Mouse (Mus musculus) forebrain, embryonic 11.5 days (tissue): Measurements from ENCODE around the gene Tspyl1. TPM values are rescaled to one million over a fixed set of nuclear protein-coding genes. Genes with fewer than 3 reads are reported as not detected.

Experiments used
- ATAC-seq: fragments of 200-750 bp; cut with Nextera tagmentation; replicated peaks from 2 replicates; pipeline ENCODE4 v1.8.0; 2017; ENCODE audit warnings: moderate TSS enrichment; ENCODE audit not compliant: low FRiP score
- DNase-seq: peaks from one replicate; pipeline ENCODE4 v3.0.0-alpha.2; 2017; ENCODE audit warnings: low spot score
- H3K27ac ChIP-seq: fragments of 300-500 bp; sonication (generic); 2 replicates; pipeline ENCODE4 v1.5.1; 2014; ENCODE audit warnings: low read depth, low read length
- H3K27me3 ChIP-seq: fragments of 300-500 bp; sonication (generic); 2 replicates; pipeline ENCODE4 v1.6.1; 2014; ENCODE audit warnings: mild to moderate bottlenecking, low read length, mixed read lengths; ENCODE audit not compliant: control insufficient read depth, insufficient read depth
- H3K36me3 ChIP-seq: fragments of 300-500 bp; sonication (generic); 2 replicates; pipeline ENCODE4 v1.6.1; 2014; ENCODE audit warnings: mild to moderate bottlenecking, low read length, moderate library complexity, mixed read lengths; ENCODE audit not compliant: control insufficient read depth, insufficient read depth
- H3K4me1 ChIP-seq: fragments of 300-500 bp; sonication (generic); replicated peaks from 2 replicates; pipeline ENCODE4 v1.6.1; 2014; ENCODE audit warnings: low read length, mixed read lengths; ENCODE audit not compliant: control insufficient read depth, insufficient read depth
- H3K4me2 ChIP-seq: fragments of 300-500 bp; sonication (generic); 2 replicates; pipeline ENCODE4 v1.6.1; 2014; ENCODE audit warnings: low read depth, mild to moderate bottlenecking, low read length, moderate library complexity, mixed read lengths; ENCODE audit not compliant: severe bottlenecking
- H3K4me3 ChIP-seq: fragments of 300-500 bp; sonication (generic); 2 replicates; pipeline ENCODE4 v1.5.1; 2014; ENCODE audit warnings: low read depth, low read length
- H3K9ac ChIP-seq: fragments of 300-500 bp; sonication (generic); 2 replicates; pipeline ENCODE4 v1.6.1; 2014; ENCODE audit warnings: low read length
- H3K9me3 ChIP-seq: fragments of 300-500 bp; sonication (generic); 2 replicates; pipeline ENCODE4 v1.6.1; 2016; ENCODE audit warnings: low read length, mixed read lengths; ENCODE audit not compliant: control insufficient read depth
- WGBS: fragments of 180-500 bp; shearing (Covaris S2); extraction: QIAGEN DNeasy Blood & Tissue Kit; methylation state at CpG from one replicate; pipeline ENCODE4 v1.1.7; 2014; 5-methylcytosine and 5-hydroxymethylcytosine counted together
- polyA plus RNA-seq: library from polyadenylated mRNA; unstranded; fragments of >200 nt; fragmentation: Nextera tagmentation; extraction: Ambion mirVana; gene quantifications from 2 replicates; pipeline ENCODE4 v1.2.1, GENCODE M21; 2014

Tspyl1 gene
- polyA plus RNA-seq, 1 experiment from 2014 or later, result 68.6 TPM

GRCm38 (mm10) chr10:34296911-34297298 lies 14.9 kb downstream of the Tspyl1 start:
- Histone ChIP-seq H3K36me3 (no peaks in the 10 kb centered on the region), H3K9me3 (no peaks in the 10 kb centered on the region), H3K4me1 (peaks cover 16% of the 10 kb centered on the region; the same call in 1 of the 2 replicates), H3K27ac (peak overlapping the region; percentile 64; the same call in 1 of the 2 replicates), H3K27me3 (no peaks in the 10 kb centered on the region), H3K4me2 (peak overlapping the region; percentile 61), H3K4me3 (peak overlapping the region; percentile 73), H3K9ac (peak overlapping the region; percentile 65)
- ATAC-seq (peak; percentile 26), DNase-seq (no peak)
- WGBS, result 4% methylated on average over 13 of the region's 13 CpGs

DNA sequence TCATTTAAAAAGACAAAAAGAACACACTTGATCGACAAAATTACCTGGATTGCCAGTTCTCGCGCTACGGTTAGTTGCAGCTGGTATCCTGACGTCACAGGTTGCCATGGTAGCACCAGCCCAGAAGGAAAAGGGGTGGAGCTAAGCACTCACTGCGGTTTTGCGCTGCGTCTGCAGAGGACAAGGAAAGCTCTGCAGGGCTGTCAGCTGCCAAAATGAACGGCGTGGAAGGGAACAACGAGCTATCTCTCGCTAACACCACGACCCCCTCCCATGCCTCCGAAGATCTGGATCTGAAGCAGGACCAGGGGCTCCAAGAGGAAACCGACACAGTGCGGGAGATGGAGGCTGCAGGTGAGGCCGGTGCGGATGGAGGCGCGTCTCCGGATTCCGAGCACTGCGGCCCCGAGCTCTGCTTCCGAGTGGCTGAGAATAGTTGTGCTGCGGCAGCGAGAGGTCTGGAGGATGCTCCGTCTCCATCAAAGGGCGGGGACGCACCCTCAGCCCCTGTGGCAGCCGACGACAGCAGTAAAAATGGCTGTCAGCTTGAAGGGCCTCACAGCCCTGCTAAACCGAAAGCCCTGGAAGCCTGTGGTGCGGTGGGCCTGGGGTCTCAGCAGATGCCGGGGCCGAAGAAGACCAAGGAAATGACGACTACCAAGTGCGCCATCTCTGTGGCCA lies 15.4 kb downstream of the Tspyl1 start, which contains the start of gene Tspyl4:
Tspyl4 (plus strand) TSS at position 144 of the 681 bp plus-strand sequence.
- Histone ChIP-seq H3K4me1 (peaks cover 16% of the 10 kb centered on the region; the same call in 1 of the 2 replicates), H3K27ac (peak within 1 kb of the TSS; percentile 84), H3K27me3 (no peaks in the 10 kb centered on the region), H3K36me3 (no peaks in the 10 kb centered on the region), H3K4me3 (peak within 1 kb of the TSS; percentile 73), H3K4me2 (peak within 1 kb of the TSS; percentile 61), H3K9me3 (no peaks in the 10 kb centered on the region), H3K9ac (peak within 1 kb of the TSS; percentile 76)
- WGBS, result under 1% methylated on average over 38 of the region's 38 CpGs
- peak; percentile 98 for ATAC-seq
- DNase-seq, result peak; percentile 94

DNA sequence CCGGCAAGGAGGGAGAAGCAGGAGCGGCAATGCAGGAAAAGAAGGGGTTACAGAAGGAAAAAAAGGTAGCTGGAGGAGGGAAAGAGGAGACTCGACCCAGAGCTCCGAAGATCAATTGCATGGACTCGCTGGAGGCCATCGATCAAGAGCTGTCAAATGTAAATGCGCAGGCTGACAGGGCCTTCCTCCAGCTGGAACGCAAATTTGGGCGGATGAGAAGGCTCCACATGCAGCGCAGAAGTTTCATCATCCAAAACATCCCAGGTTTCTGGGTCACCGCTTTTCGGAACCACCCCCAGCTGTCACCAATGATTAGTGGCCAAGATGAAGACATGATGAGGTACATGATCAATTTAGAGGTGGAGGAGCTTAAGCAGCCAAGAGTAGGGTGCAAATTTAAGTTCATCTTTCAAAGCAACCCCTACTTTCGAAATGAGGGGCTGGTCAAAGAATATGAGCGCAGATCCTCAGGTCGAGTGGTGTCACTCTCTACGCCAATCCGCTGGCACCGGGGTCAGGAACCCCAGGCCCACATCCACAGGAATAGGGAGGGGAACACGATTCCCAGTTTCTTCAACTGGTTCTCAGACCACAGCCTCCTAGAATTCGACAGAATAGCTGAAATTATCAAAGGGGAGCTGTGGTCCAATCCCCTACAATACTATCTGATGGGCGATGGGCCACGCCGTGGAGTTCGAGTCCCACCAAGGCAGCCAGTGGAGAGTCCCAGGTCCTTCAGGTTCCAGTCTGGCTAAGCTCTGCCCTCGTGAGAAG lies 16.2 kb downstream of the Tspyl1 start:
- peaks cover 16% of the 10 kb centered on the region; the same call in 1 of the 2 replicates for H3K4me1 ChIP-seq
- peak overlapping the region; percentile 73 for H3K4me3 ChIP-seq
- no peaks in the 10 kb centered on the region for H3K36me3 ChIP-seq
- H3K27me3 ChIP-seq, result no peaks in the 10 kb centered on the region
- H3K27ac ChIP-seq, result peak overlapping the region; percentile 84
- no peaks in the 10 kb centered on the region for H3K9me3 ChIP-seq
- 49% methylated on average over 25 of the region's 25 CpGs for WGBS
- ATAC-seq, result peak; percentile 10; the same call in 1 of the 2 replicates
- peak overlapping the region; percentile 76 for H3K9ac ChIP-seq
- H3K4me2 ChIP-seq, result peak overlapping the region; percentile 53
- no peak for DNase-seq

DNA sequence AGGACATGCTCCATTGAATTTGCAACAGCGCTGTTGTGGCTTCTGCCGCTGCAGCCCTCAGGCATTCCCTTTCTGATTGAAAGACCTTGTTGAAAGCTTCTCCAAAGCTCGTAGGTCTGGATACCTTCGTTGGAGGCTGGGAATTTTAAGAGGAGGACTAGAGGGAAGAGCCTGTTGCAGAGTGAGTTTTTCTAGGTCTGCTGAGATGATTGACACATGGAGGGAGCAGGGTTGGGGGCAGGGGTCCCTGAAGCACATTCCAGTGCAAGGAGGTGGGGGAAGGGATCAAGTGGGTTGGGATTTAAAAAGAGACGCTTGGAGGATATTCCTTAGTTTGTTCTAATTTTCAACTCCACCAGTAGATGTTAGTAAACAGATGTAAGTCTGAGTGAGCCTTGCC lies 18.4 kb downstream of the Tspyl1 start:
- Histone ChIP-seq H3K27me3 (no peaks in the 10 kb centered on the region), H3K27ac (no peak overlapping the region), H3K4me2 (peak overlapping the region; percentile 53), H3K9ac (peak overlapping the region; percentile 53), H3K4me3 (peak overlapping the region; percentile 26), H3K36me3 (no peaks in the 10 kb centered on the region), H3K4me1 (peaks cover 16% of the 10 kb centered on the region; the same call in 1 of the 2 replicates), H3K9me3 (no peaks in the 10 kb centered on the region)
- WGBS, result 9% methylated on average over 5 of the region's 5 CpGs
- no peak for ATAC-seq
- no peak for DNase-seq

DNA sequence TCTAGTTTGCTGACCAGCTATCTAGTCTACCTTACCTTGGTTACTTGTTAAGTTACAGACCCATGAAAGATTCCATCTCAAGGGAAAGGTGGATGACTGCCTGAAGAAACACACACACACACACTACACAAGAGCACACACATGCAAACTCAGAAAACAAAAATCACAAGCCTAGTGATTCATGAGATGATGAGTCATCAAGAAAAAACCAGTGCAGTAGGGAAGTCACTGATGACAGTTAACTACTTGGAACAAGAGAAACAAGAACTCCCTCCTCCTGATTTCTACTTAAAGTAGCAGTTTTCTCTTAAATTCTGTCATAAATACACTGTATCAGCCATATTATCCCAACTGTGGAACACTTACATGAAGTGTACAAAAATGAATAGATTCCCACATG lies 25.1 kb downstream of the Tspyl1 start:
- H3K27me3 ChIP-seq, result no peaks in the 10 kb centered on the region
- H3K4me2 ChIP-seq, result no peak overlapping the region
- no peak for ATAC-seq
- H3K4me1 ChIP-seq, result no peaks in the 10 kb centered on the region; the same call in 1 of the 2 replicates
- DNase-seq, result no peak
- H3K9me3 ChIP-seq, result no peaks in the 10 kb centered on the region
- no peak overlapping the region for H3K9ac ChIP-seq
- no peak overlapping the region for H3K4me3 ChIP-seq
- no peak overlapping the region for H3K27ac ChIP-seq
- no peaks in the 10 kb centered on the region for H3K36me3 ChIP-seq

GRCm38 (mm10) chr10:34309915-34310685 lies 28.1 kb downstream of the Tspyl1 start:
- H3K27ac ChIP-seq, result no peak overlapping the region
- ATAC-seq (no peak), DNase-seq (no peak)
- no peak overlapping the region for H3K4me2 ChIP-seq
- no peak overlapping the region for H3K4me3 ChIP-seq
- H3K4me1 ChIP-seq, result no peaks in the 10 kb centered on the region
- H3K9me3 ChIP-seq, result no peaks in the 10 kb centered on the region
- no peaks in the 10 kb centered on the region for H3K36me3 ChIP-seq
- 91% methylated on average over 9 of the region's 9 CpGs for WGBS
- no peak overlapping the region for H3K9ac ChIP-seq
- no peaks in the 10 kb centered on the region for H3K27me3 ChIP-seq

GRCm38 (mm10) chr10:34312536-34312935 lies 30.5 kb downstream of the Tspyl1 start:
- ATAC-seq (no peak), DNase-seq (no peak)
- no peak overlapping the region for H3K27ac ChIP-seq
- H3K4me3 ChIP-seq, result no peak overlapping the region
- no peak overlapping the region for H3K4me2 ChIP-seq
- H3K27me3 ChIP-seq, result no peaks in the 10 kb centered on the region
- H3K9me3 ChIP-seq, result no peaks in the 10 kb centered on the region
- WGBS, result 71% methylated on average over 3 of the region's 3 CpGs
- H3K9ac ChIP-seq, result no peak overlapping the region
- no peaks in the 10 kb centered on the region for H3K36me3 ChIP-seq
- peaks cover 1% of the 10 kb centered on the region; the same call in 1 of the 2 replicates for H3K4me1 ChIP-seq

DNA sequence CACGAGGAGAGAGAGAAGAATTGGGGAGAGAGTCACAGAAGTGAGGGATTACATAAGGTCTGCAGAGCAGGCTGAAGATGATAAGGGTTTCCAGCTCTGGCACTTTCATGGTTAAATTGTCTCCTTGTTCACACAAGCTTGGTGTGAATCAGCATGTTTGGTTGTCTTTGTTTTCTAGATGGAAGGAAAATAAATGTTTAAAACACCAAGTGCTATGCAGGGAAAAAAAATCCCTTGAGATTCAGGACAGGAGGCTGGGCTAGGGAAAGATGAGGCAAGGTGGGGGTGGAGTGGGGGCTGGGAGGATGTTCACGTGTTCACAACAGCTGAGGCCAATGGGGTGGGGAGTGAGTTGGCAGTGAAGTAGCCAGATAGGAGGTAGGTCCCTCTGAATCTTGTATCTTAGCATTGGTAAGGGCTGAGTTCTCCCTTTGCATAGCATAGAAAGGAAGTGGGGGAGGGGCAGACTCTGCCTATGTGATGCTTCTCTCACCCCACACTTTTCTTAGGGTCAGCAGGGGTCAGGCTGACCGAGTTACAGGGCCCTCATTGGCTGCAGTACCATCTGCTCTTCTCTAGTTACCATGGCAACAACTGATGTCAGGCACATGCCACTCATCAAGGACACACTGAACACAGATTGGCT lies 34.7 kb downstream of the Tspyl1 start:
- Histone ChIP-seq H3K27ac (peak overlapping the region; percentile 43), H3K4me1 (peaks cover 1% of the 10 kb centered on the region; the same call in 1 of the 2 replicates), H3K27me3 (no peaks in the 10 kb centered on the region), H3K4me3 (no peak overlapping the region), H3K36me3 (no peaks in the 10 kb centered on the region), H3K9me3 (no peaks in the 10 kb centered on the region), H3K9ac (0 out of 2 replicates have a peak overlapping the region, but pooled peaks have one; percentile 5), H3K4me2 (peak overlapping the region; percentile 25; the same call in 1 of the 2 replicates)
- DNase-seq, result peak; percentile 73
- WGBS, result 1% methylated on average over 3 of the region's 3 CpGs
- ATAC-seq, result peak; percentile 94
